ENCODE assay signal across 8 mouse cellular contexts in genomic region chr5:121783862-121784500, GRCm38 (mm10). TPM values are rescaled to one million over a fixed set of nuclear protein-coding genes. Genes with fewer than 3 reads are reported as not detected.
A peak's percentile ranks its signal among the peaks of the same experiment; 100 is the strongest.
DNase-seq lines count a peak whose midpoint lies in the region; ATAC-seq lines count a peak whose summit lies in the region.

No protein-coding gene starts in this region.

- H3K36me3 ChIP-seq in kidney, embryonic 14.5 days (ENCODE audit: control insufficient read depth, insufficient read depth, low read length), result peaks cover 81% of the 10 kb centered on the region
- peaks cover 77% of the 10 kb centered on the region for H3K36me3 ChIP-seq in midbrain, embryonic 14.5 days (ENCODE audit: control insufficient read depth, insufficient read depth, low read length)

- 87% methylated on average over 10 of the region's 10 CpGs for WGBS in kidney, embryonic 14.5 days
- 64% methylated on average over 10 of the region's 10 CpGs for WGBS in midbrain, embryonic 14.5 days

- H3K9me3 ChIP-seq in kidney, embryonic 14.5 days (ENCODE audit: control insufficient read depth, low read length), result no peaks in the 10 kb centered on the region
- H3K9me3 ChIP-seq in midbrain, embryonic 14.5 days (ENCODE audit: control insufficient read depth, low read length), result no peaks in the 10 kb centered on the region

- H3K4me2 ChIP-seq in kidney, embryonic 14.5 days (replicated peaks; ENCODE audit: low read depth, low read length), result no peak overlapping the region
- H3K4me2 ChIP-seq in midbrain, embryonic 14.5 days (ENCODE audit: low read length), result no peak overlapping the region

- intact Hi-C loops in heart, postnatal 10 days (cut with DNase I), result no loop called here

- H3K4me1 ChIP-seq in kidney, embryonic 14.5 days (ENCODE audit: control insufficient read depth, insufficient read depth, low read length), result no peaks in the 10 kb centered on the region
- no peaks in the 10 kb centered on the region for H3K4me1 ChIP-seq in midbrain, embryonic 14.5 days (ENCODE audit: control insufficient read depth, insufficient read depth, low read length)

- ATAC-seq in kidney, embryonic 14.5 days (ENCODE audit: low FRiP score, low TSS enrichment), result no peak
- ATAC-seq in midbrain, embryonic 14.5 days (ENCODE audit: low FRiP score, low TSS enrichment), result no peak
- no peak for ATAC-seq in megakaryocyte progenitor cell, adult 5-6 weeks (replicated peaks; ENCODE audit: poor library complexity)

- no peaks in the 10 kb centered on the region for H3K27me3 ChIP-seq in kidney, embryonic 14.5 days (ENCODE audit: control insufficient read depth, insufficient read depth, low read length)
- H3K27me3 ChIP-seq in midbrain, embryonic 14.5 days (ENCODE audit: control insufficient read depth, insufficient read depth, low read length), result no peaks in the 10 kb centered on the region

- no peak overlapping the region for H3K27ac ChIP-seq in kidney, embryonic 14.5 days (ENCODE audit: low read depth, low read length)
- H3K27ac ChIP-seq in midbrain, embryonic 14.5 days (replicated peaks; ENCODE audit: low read depth, low read length), result peak overlapping the region; percentile 3

- H3K9ac ChIP-seq in kidney, embryonic 14.5 days (ENCODE audit: low read depth, low read length), result no peak overlapping the region
- H3K9ac ChIP-seq in midbrain, embryonic 14.5 days (replicated peaks; ENCODE audit: low read length), result no peak overlapping the region

- H3K4me3 ChIP-seq in kidney, embryonic 14.5 days (ENCODE audit: low read length), result no peak overlapping the region
- no peak overlapping the region for H3K4me3 ChIP-seq in midbrain, embryonic 14.5 days (replicated peaks; ENCODE audit: low read depth, low read length)

- peak; percentile 43 for DNase-seq in kidney, adult 9 months
- DNase-seq in adrenal gland, adult 2 months, result peak; percentile 75
- peak; percentile 39 to 52 for DNase-seq in heart, postnatal 10 days
- DNase-seq in midbrain, embryonic 14.5 days, result peak; percentile 63
- DNase-seq in embryo, embryonic 10.5 days (ENCODE audit: low spot score), result no peak
- DNase-seq in frontal cortex, postnatal 36 days (ENCODE audit: low spot score in 2 of 2), result no peak

RNA-seq across cellular contexts. Expression of gene Sh2b3, which starts 53.5 kb away (rescaled TPM):
- polyA plus RNA-seq in kidney, embryonic 14.5 days (2014; fragmentation: Nextera tagmentation; extraction: Ambion mirVana), result 18.1 and 22.9 TPM in 2 replicates
- total RNA-seq in adrenal gland, adult 2 months (2021), result 10 to 100 TPM; 28.8 to 32.1 TPM
- 138 and 147 TPM in 2 replicates for polyA plus RNA-seq in adrenal gland, adult 2 months (2012; rRNA removed)
- 10 to 100 TPM; 38.2 to 38.7 TPM for total RNA-seq in heart, postnatal 10 days (2021)
- 6.1 and 7.8 TPM in 2 replicates for polyA plus RNA-seq in midbrain, embryonic 14.5 days (2014; fragmentation: Nextera tagmentation; extraction: Ambion mirVana)
- total RNA-seq in megakaryocyte progenitor cell, adult 5-6 weeks (2015), result 28.2 and 31.7 TPM in 2 replicates
- total RNA-seq in megakaryocyte progenitor cell, adult 5-6 weeks (2017), result 13.5 and 13.6 TPM in 2 replicates

Comparison
In these comparisons a context has a peak if more than half of its experiments do, and no peak if none do; other contexts are left out.
1. DNase-seq: peak in kidney, adult 9 months (single experiment), adrenal gland, adult 2 months (single experiment), heart, postnatal 10 days (2 of 2) and midbrain, embryonic 14.5 days (single experiment); none in embryo, embryonic 10.5 days (single experiment) and frontal cortex, postnatal 36 days (0 of 2).